Mouse (Mus musculus) kidney, adult 2 months (tissue): ENCODE measurements around the gene Fbxl17.

Source experiments
- CTCF ChIP-seq: fragments of 200-500 bp; conservative IDR thresholded peaks from 2 replicates; pipeline ENCODE4 v1.5.1; 2011; ENCODE audit warnings: low read depth, mild to moderate bottlenecking, control low read depth, low read length, moderate library complexity, mixed read lengths; ENCODE audit not compliant: insufficient read depth, insufficient read length
- POLR2A ChIP-seq: fragments of 200-500 bp; IDR thresholded peaks from one replicate; pipeline ENCODE4 v1.6.1; 2011; ENCODE audit warnings: low read depth, low read length, control low read depth

DNA sequence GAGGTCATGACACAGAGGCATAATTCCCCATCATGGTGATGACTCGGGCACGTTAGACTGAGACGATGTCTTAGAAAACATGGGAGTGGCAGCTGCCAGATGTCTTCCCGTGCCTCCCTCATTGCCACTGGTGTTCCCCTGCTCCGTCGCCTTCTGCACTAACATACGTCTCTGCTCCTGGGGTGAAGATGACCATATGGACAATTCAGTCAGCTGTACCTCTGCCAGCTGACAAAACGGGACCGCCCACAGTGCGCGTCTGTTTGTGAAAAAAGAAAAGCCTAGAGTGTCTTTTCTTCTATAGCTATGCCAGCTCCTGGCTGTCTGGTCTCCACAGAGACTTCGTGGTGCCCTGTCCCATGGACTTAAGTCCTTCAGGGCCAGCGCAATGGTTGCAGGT, 334.0 kb downstream of the Fbxl17 start:
- no peak for TF ChIP-seq CTCF
- TF ChIP-seq POLR2A = no peak
